Mouse (Mus musculus) embryonic fibroblast, embryonic 13.5 days (primary cell): Measurements from ENCODE around the gene Arhgef10l. TPM values are rescaled to one million over a fixed set of nuclear protein-coding genes. Genes with fewer than 3 reads are reported as not detected.

Experiments used
- H3K27ac ChIP-seq: 2 replicates; pipeline ENCODE4 v1.5.1; 2012; ENCODE audit warnings: low read length, control low read depth, inconsistent platforms; ENCODE audit not compliant: insufficient read depth
- H3K4me1 ChIP-seq: 2 replicates; pipeline ENCODE4 v1.6.1; 2011; ENCODE audit warnings: low read length; ENCODE audit not compliant: control insufficient read depth, insufficient read depth
- H3K4me3 ChIP-seq: 2 replicates; pipeline ENCODE4 v1.5.1; 2011; ENCODE audit warnings: mild to moderate bottlenecking, control low read depth, low read length; ENCODE audit not compliant: insufficient read depth
- CTCF ChIP-seq: IDR thresholded peaks from 2 replicates; pipeline ENCODE4 v1.5.1; 2011; ENCODE audit warnings: mild to moderate bottlenecking, control low read depth, low read length, moderate library complexity, borderline replicate concordance; ENCODE audit not compliant: insufficient read depth
- POLR2A ChIP-seq: IDR thresholded peaks from 2 replicates; pipeline ENCODE4 v1.6.1; 2011; ENCODE audit warnings: low read depth, mild to moderate bottlenecking, control low read depth, low read length, moderate library complexity
- polyA plus RNA-seq: library from polyadenylated mRNA; stranded (reverse); fragments of >200 nt; gene quantifications from 2 replicates; pipeline ENCODE4 v1.2.4, GENCODE M21; 2011; ENCODE audit warnings: low read depth; ENCODE audit not compliant: missing spikeins, insufficient read length

Arhgef10l gene
- polyA plus RNA-seq, 1 experiment, result 12.6 TPM

GRCm38 (mm10) chr4:140513797-140514196 is 152.0 kb downstream of the Arhgef10l start:
- no peaks in the 10 kb centered on the region for H3K4me1 ChIP-seq
- no peak for TF ChIP-seq POLR2A
- no peak for TF ChIP-seq CTCF
- no peak overlapping the region for H3K4me3 ChIP-seq
- H3K27ac ChIP-seq, result no peak overlapping the region

- Histone ChIP-seq H3K27ac (no peak overlapping the region), H3K4me1 (no peaks in the 10 kb centered on the region), H3K4me3 (no peak overlapping the region)
- TF ChIP-seq CTCF (no peak), POLR2A (no peak)
Observed at GRCm38 (mm10) chr4:140509856-140510255, 156.0 kb downstream of the Arhgef10l start.

- H3K4me3 ChIP-seq, result no peak overlapping the region
- H3K27ac ChIP-seq, result no peak overlapping the region
- H3K4me1 ChIP-seq, result no peaks in the 10 kb centered on the region
- no peak for TF ChIP-seq CTCF
- TF ChIP-seq POLR2A, result no peak
Observed at GRCm38 (mm10) chr4:140507172-140507714, 158.6 kb downstream of the Arhgef10l start.

- Histone ChIP-seq H3K4me3 (no peak overlapping the region), H3K4me1 (peaks cover 6% of the 10 kb centered on the region; the same call in 1 of the 2 replicates), H3K27ac (no peak overlapping the region)
- TF ChIP-seq POLR2A, result no peak
- TF ChIP-seq CTCF, result no peak
Observed at GRCm38 (mm10) chr4:140505608-140506002, 160.2 kb downstream of the Arhgef10l start.

GRCm38 (mm10) chr4:140504921-140505607 is 160.7 kb downstream of the Arhgef10l start:
- no peak overlapping the region for H3K27ac ChIP-seq
- TF ChIP-seq POLR2A (no peak), CTCF (no peak)

GRCm38 (mm10) chr4:140504067-140504913 is 161.5 kb downstream of the Arhgef10l start:
- no peak for TF ChIP-seq CTCF
- TF ChIP-seq POLR2A, result no peak
- no peak overlapping the region for H3K27ac ChIP-seq
- peaks cover 8% of the 10 kb centered on the region; the same call in 1 of the 2 replicates for H3K4me1 ChIP-seq
- no peak overlapping the region for H3K4me3 ChIP-seq

More at GRCm38 (mm10) chr4:140504921-140505607, 160.7 kb downstream of the Arhgef10l start:
- peaks cover 8% of the 10 kb centered on the region; the same call in 1 of the 2 replicates for H3K4me1 ChIP-seq
- H3K4me3 ChIP-seq, result no peak overlapping the region

- H3K4me3 ChIP-seq, result no peak overlapping the region
- H3K27ac ChIP-seq, result no peak overlapping the region
Observed at GRCm38 (mm10) chr4:140500766-140501165, 165.0 kb downstream of the Arhgef10l start.

GRCm38 (mm10) chr4:140499571-140499970 is 166.2 kb downstream of the Arhgef10l start:
- H3K4me3 ChIP-seq, result no peak overlapping the region
- TF ChIP-seq CTCF, result no peak
- TF ChIP-seq POLR2A, result no peak
- no peak overlapping the region for H3K27ac ChIP-seq
- peaks cover 8% of the 10 kb centered on the region; the same call in 1 of the 2 replicates for H3K4me1 ChIP-seq

More at GRCm38 (mm10) chr4:140500766-140501165, 165.0 kb downstream of the Arhgef10l start:
- H3K4me1 ChIP-seq, result peaks cover 8% of the 10 kb centered on the region; the same call in 1 of the 2 replicates
- no peak for TF ChIP-seq CTCF
- no peak for TF ChIP-seq POLR2A

- TF ChIP-seq POLR2A (no peak), CTCF (no peak)
- H3K4me1 ChIP-seq, result peaks cover 8% of the 10 kb centered on the region; the same call in 1 of the 2 replicates
Observed at GRCm38 (mm10) chr4:140497169-140497568, 168.6 kb downstream of the Arhgef10l start.

GRCm38 (mm10) chr4:140491555-140491954 is 174.3 kb downstream of the Arhgef10l start:
- Histone ChIP-seq H3K27ac (no peak overlapping the region), H3K4me1 (no peaks in the 10 kb centered on the region), H3K4me3 (no peak overlapping the region)
- TF ChIP-seq POLR2A, result no peak
- no peak for TF ChIP-seq CTCF

More at GRCm38 (mm10) chr4:140497169-140497568, 168.6 kb downstream of the Arhgef10l start:
- Histone ChIP-seq H3K27ac (no peak overlapping the region), H3K4me3 (no peak overlapping the region)
